Mouse (Mus musculus) hindbrain, embryonic 13.5 days (tissue): Measurements from ENCODE around the gene Gm20388. TPM values are rescaled to one million over a fixed set of nuclear protein-coding genes. Genes with fewer than 3 reads are reported as not detected.

Experiments
- ATAC-seq: fragments of 200-750 bp; cut with Nextera tagmentation; 2 replicates; pipeline ENCODE4 v1.8.0; 2017; ENCODE audit warnings: moderate TSS enrichment; ENCODE audit not compliant: low FRiP score
- H3K27ac ChIP-seq: fragments of 300-500 bp; sonication (generic); 2 replicates; pipeline ENCODE4 v1.5.1; 2015; ENCODE audit warnings: inconsistent platforms, mild to moderate bottlenecking, moderate library complexity
- H3K27me3 ChIP-seq: fragments of 300-500 bp; sonication (generic); 2 replicates; pipeline ENCODE4 v1.6.1; 2015; ENCODE audit warnings: mild to moderate bottlenecking, inconsistent platforms
- H3K36me3 ChIP-seq: fragments of 300-500 bp; sonication (generic); 2 replicates; pipeline ENCODE4 v1.6.1; 2015; ENCODE audit warnings: mild to moderate bottlenecking, inconsistent platforms
- H3K4me1 ChIP-seq: fragments of 300-500 bp; sonication (generic); replicated peaks from 2 replicates; pipeline ENCODE4 v1.6.1; 2015; ENCODE audit warnings: inconsistent platforms
- H3K4me2 ChIP-seq: fragments of 300-500 bp; sonication (generic); 2 replicates; pipeline ENCODE4 v1.6.1; 2015; ENCODE audit warnings: inconsistent platforms, mild to moderate bottlenecking, moderate library complexity
- H3K4me3 ChIP-seq: fragments of 300-500 bp; sonication (generic); 2 replicates; pipeline ENCODE4 v1.5.1; 2015; ENCODE audit warnings: mild to moderate bottlenecking, inconsistent platforms
- H3K9ac ChIP-seq: fragments of 300-500 bp; sonication (generic); 2 replicates; pipeline ENCODE4 v1.6.1; 2015; ENCODE audit warnings: mild to moderate bottlenecking, inconsistent platforms
- H3K9me3 ChIP-seq: fragments of 300-500 bp; sonication (generic); 2 replicates; pipeline ENCODE4 v1.6.1; 2016; ENCODE audit warnings: inconsistent platforms
- WGBS: fragments of 180-500 bp; shearing (Covaris S2); methylation state at CpG from one replicate; pipeline ENCODE4 v1.1.7; 2015; 5-methylcytosine and 5-hydroxymethylcytosine counted together
- polyA plus RNA-seq: library from polyadenylated mRNA; unstranded; fragments of >200 nt; fragmentation: Nextera tagmentation; extraction: Ambion mirVana; gene quantifications from 2 replicates; pipeline ENCODE4 v1.2.1, GENCODE M21; 2015

Gene Gm20388
- polyA plus RNA-seq, 1 experiment from 2014 or later, result 1.9 TPM

GRCm38 (mm10) chr8:121673917-121674316 lies 1763.3 kb downstream of the Gm20388 start:
- Histone ChIP-seq H3K27ac (no peak overlapping the region), H3K4me2 (no peak overlapping the region), H3K4me1 (peaks cover 10% of the 10 kb centered on the region), H3K27me3 (no peaks in the 10 kb centered on the region), H3K9ac (no peak overlapping the region), H3K36me3 (no peaks in the 10 kb centered on the region), H3K9me3 (no peaks in the 10 kb centered on the region), H3K4me3 (no peak overlapping the region)
- peak; percentile 81 for ATAC-seq
- WGBS, result 83% methylated on average over 5 of the region's 5 CpGs

GRCm38 (mm10) chr8:121674524-121674923 lies 1763.9 kb downstream of the Gm20388 start:
- H3K4me3 ChIP-seq, result no peak overlapping the region
- H3K9me3 ChIP-seq, result no peaks in the 10 kb centered on the region
- H3K4me1 ChIP-seq, result 0 out of 2 replicates have a peak, but pooled peaks cover 4% of the 10 kb centered on the region
- no peak overlapping the region for H3K4me2 ChIP-seq
- WGBS, result 57% methylated on average over 5 of the region's 5 CpGs
- ATAC-seq, result no peak
- no peaks in the 10 kb centered on the region for H3K27me3 ChIP-seq
- H3K9ac ChIP-seq, result no peak overlapping the region
- H3K27ac ChIP-seq, result no peak overlapping the region
- H3K36me3 ChIP-seq, result no peaks in the 10 kb centered on the region

GRCm38 (mm10) chr8:121675161-121675560 lies 1764.5 kb downstream of the Gm20388 start:
- Histone ChIP-seq H3K9ac (no peak overlapping the region), H3K36me3 (no peaks in the 10 kb centered on the region), H3K4me1 (0 out of 2 replicates have a peak, but pooled peaks cover 4% of the 10 kb centered on the region), H3K9me3 (no peaks in the 10 kb centered on the region), H3K4me3 (no peak overlapping the region), H3K4me2 (no peak overlapping the region), H3K27me3 (no peaks in the 10 kb centered on the region), H3K27ac (no peak overlapping the region)
- 66% methylated on average over 3 of the region's 3 CpGs for WGBS
- ATAC-seq, result no peak

DNA sequence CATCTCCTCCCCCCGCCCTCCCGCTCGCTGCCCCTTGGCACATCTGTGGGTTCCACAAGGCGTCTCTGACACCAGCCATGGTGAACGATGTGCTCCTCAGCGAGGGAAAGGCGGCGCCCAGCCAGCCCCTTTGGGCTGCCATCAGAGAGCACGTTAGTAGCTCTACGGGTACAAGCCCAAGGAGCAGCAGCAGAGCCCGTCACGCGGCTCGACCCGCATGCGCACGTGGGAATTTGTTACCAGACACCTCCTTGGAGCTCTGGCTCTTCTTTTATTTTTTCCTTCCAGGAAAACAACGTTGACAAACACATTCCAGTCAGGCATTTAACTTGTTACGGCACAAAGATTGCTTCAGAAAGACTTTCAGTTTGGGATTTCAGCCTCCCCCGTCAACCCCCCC lies 1765.1 kb downstream of the Gm20388 start:
- H3K4me2 ChIP-seq, result no peak overlapping the region
- no peaks in the 10 kb centered on the region for H3K9me3 ChIP-seq
- H3K4me1 ChIP-seq, result 0 out of 2 replicates have a peak, but pooled peaks cover 4% of the 10 kb centered on the region
- ATAC-seq, result no peak
- no peak overlapping the region for H3K9ac ChIP-seq
- no peaks in the 10 kb centered on the region for H3K27me3 ChIP-seq
- no peaks in the 10 kb centered on the region for H3K36me3 ChIP-seq
- H3K4me3 ChIP-seq, result no peak overlapping the region
- H3K27ac ChIP-seq, result no peak overlapping the region
- WGBS, result 64% methylated on average over 20 of the region's 20 CpGs

DNA sequence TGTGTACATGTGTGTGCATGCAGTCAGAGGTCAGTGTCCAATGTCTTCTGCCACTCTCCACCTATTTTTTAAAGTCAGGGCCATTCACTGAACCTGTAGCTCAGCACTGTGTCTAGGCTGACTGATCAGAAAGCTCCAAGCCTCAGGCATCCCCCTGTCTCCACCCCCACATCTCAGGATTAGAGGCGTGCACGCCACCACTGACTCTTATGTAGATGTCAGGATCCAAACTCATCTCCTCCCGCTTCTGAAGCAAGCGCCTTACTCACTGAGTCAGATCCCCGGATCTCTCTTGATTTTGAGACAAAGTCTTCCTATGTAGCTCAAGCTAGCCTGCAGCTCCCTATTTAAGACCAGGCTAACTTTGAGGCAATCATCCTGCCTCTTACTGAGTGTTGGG lies 1768.1 kb downstream of the Gm20388 start:
- H3K4me2 ChIP-seq, result no peak overlapping the region
- H3K9me3 ChIP-seq, result no peaks in the 10 kb centered on the region
- no peak for ATAC-seq
- 0 out of 2 replicates have a peak, but pooled peaks cover 1% of the 10 kb centered on the region for H3K4me1 ChIP-seq
- 68% methylated on average over 5 of the region's 5 CpGs for WGBS
- no peak overlapping the region for H3K9ac ChIP-seq
- H3K4me3 ChIP-seq, result no peak overlapping the region
- H3K27ac ChIP-seq, result no peak overlapping the region
- H3K27me3 ChIP-seq, result no peaks in the 10 kb centered on the region
- H3K36me3 ChIP-seq, result no peaks in the 10 kb centered on the region

DNA sequence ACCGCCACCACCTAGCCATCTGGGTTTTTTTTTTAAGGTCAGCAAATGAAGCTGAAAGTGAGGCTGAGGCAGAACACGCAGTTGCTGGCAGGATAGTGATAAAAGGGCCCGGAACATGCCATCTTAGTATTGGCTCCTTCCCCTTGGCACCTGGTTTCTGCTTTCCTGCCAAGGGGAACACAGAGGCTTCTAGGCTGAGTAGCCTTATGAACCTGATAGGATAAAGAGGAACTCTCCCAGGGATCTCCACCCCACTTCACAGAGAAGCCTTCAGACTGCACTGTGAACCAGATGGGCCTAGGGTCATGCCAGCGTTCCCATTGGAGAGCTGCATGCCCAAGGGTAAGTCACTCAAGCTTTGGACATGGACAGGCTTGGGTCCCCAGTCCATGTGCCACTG lies 1770.3 kb downstream of the Gm20388 start:
- no peaks in the 10 kb centered on the region for H3K4me1 ChIP-seq
- no peaks in the 10 kb centered on the region for H3K27me3 ChIP-seq
- H3K9ac ChIP-seq, result no peak overlapping the region
- ATAC-seq, result no peak
- no peak overlapping the region for H3K27ac ChIP-seq
- H3K36me3 ChIP-seq, result no peaks in the 10 kb centered on the region
- no peak overlapping the region for H3K4me2 ChIP-seq
- WGBS, result 88% methylated on average over 4 of the region's 4 CpGs
- H3K4me3 ChIP-seq, result no peak overlapping the region
- H3K9me3 ChIP-seq, result no peaks in the 10 kb centered on the region

GRCm38 (mm10) chr8:121681457-121681856 lies 1770.8 kb downstream of the Gm20388 start:
- Histone ChIP-seq H3K27ac (no peak overlapping the region), H3K27me3 (no peaks in the 10 kb centered on the region), H3K9me3 (no peaks in the 10 kb centered on the region), H3K9ac (no peak overlapping the region), H3K4me3 (no peak overlapping the region), H3K4me2 (no peak overlapping the region), H3K36me3 (no peaks in the 10 kb centered on the region), H3K4me1 (no peaks in the 10 kb centered on the region)
- 60% methylated on average over 10 of the region's 10 CpGs for WGBS
- ATAC-seq, result no peak

GRCm38 (mm10) chr8:121683083-121683832 lies 1772.6 kb downstream of the Gm20388 start:
- Histone ChIP-seq H3K27ac (no peak overlapping the region), H3K36me3 (no peaks in the 10 kb centered on the region)
- 80% methylated on average over 10 of the region's 10 CpGs for WGBS

GRCm38 (mm10) chr8:121685419-121685818 lies 1774.8 kb downstream of the Gm20388 start:
- Histone ChIP-seq H3K4me2 (no peak overlapping the region), H3K27ac (no peak overlapping the region), H3K4me1 (peaks cover 18% of the 10 kb centered on the region), H3K9ac (no peak overlapping the region), H3K36me3 (no peaks in the 10 kb centered on the region), H3K9me3 (no peaks in the 10 kb centered on the region), H3K27me3 (no peaks in the 10 kb centered on the region), H3K4me3 (no peak overlapping the region)
- no peak for ATAC-seq
- 24% methylated on average over 4 of the region's 4 CpGs for WGBS

More at GRCm38 (mm10) chr8:121683083-121683832, 1772.6 kb downstream of the Gm20388 start:
- ATAC-seq, result no peak
- no peak overlapping the region for H3K4me3 ChIP-seq
- H3K4me1 ChIP-seq, result peaks cover 12% of the 10 kb centered on the region
- no peak overlapping the region for H3K4me2 ChIP-seq
- no peaks in the 10 kb centered on the region for H3K9me3 ChIP-seq
- H3K27me3 ChIP-seq, result no peaks in the 10 kb centered on the region
- no peak overlapping the region for H3K9ac ChIP-seq

DNA sequence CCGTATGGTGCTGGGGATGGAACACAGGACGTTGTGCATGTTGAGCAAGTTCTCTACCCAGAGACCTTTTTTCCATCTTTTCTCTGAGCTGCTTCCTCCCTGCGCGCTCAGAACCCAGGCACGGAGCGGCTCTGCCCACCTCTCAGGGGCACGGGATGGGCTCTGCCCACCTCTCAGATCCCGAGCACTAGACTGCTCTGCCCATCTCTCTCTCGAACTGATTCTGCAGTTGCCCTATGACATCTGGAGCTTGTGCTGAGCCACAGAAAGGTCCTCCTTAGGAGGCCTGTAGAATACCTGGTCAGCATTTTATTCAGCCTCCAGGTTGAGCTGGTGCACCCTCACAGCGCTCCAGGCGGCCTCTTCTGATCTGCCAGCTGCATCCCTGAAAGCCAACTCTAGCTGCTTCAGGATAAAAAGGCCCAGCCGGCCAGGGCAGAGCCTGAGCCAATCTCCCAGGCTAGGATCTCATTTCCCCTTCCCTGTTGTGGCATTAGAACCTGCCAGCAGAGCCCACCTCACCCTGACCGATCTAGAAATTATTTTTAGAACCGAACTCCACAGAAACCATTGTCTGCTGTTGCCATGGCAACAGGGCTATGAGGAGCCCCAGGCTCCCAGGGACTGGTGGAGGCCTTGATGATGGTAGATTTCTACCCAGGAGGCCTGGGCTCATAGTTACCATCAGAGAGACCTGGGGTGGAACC lies 1777.0 kb downstream of the Gm20388 start:
- Histone ChIP-seq H3K9ac (0 out of 2 replicates have a peak overlapping the region, but pooled peaks have one; percentile 49), H3K4me1 (peaks cover 18% of the 10 kb centered on the region), H3K4me2 (no peak overlapping the region), H3K36me3 (no peaks in the 10 kb centered on the region), H3K27me3 (no peaks in the 10 kb centered on the region), H3K27ac (peak overlapping the region; percentile 91), H3K4me3 (no peak overlapping the region), H3K9me3 (no peaks in the 10 kb centered on the region)
- ATAC-seq, result peak; percentile 50; the same call in 1 of the 2 replicates
- 53% methylated on average over 14 of the region's 14 CpGs for WGBS

GRCm38 (mm10) chr8:121688496-121688895 lies 1777.9 kb downstream of the Gm20388 start:
- H3K4me2 ChIP-seq, result no peak overlapping the region
- no peaks in the 10 kb centered on the region for H3K9me3 ChIP-seq
- H3K27me3 ChIP-seq, result no peaks in the 10 kb centered on the region
- H3K36me3 ChIP-seq, result no peaks in the 10 kb centered on the region
- 40% methylated on average over 5 of the region's 5 CpGs for WGBS
- H3K27ac ChIP-seq, result peak overlapping the region; percentile 91
- H3K4me1 ChIP-seq, result peaks cover 18% of the 10 kb centered on the region
- ATAC-seq, result 0 out of 2 replicates have a peak, but pooled peaks have one; percentile 19
- H3K9ac ChIP-seq, result no peak overlapping the region
- no peak overlapping the region for H3K4me3 ChIP-seq

- H3K4me2 ChIP-seq, result no peak overlapping the region
- H3K4me1 ChIP-seq, result peaks cover 14% of the 10 kb centered on the region
- H3K9ac ChIP-seq, result no peak overlapping the region
- H3K9me3 ChIP-seq, result no peaks in the 10 kb centered on the region
- ATAC-seq, result no peak
- H3K4me3 ChIP-seq, result no peak overlapping the region
- WGBS, result 50% methylated on average over 4 of the region's 4 CpGs
- no peaks in the 10 kb centered on the region for H3K36me3 ChIP-seq
- H3K27ac ChIP-seq, result no peak overlapping the region
- H3K27me3 ChIP-seq, result no peaks in the 10 kb centered on the region
These were observed 1783.8 kb downstream of the Gm20388 start for GRCm38 (mm10) chr8:121694453-121694852.
